Mouse (Mus musculus) thymus, adult 2 months (tissue): ENCODE results near the gene Med29.
"Not testable (repeated sequence)": the region's sequence is repeated elsewhere in the genome, so short reads cannot be mapped to it uniquely, and the experiment has no call there.

Experiments
- CTCF ChIP-seq: fragments of 200-500 bp; IDR thresholded peaks from 2 replicates; pipeline ENCODE4 v1.5.1; 2012; ENCODE audit warnings: mild to moderate bottlenecking, control low read depth, low read length, moderate library complexity, borderline replicate concordance; ENCODE audit not compliant: control insufficient read depth, poor library complexity, insufficient read depth; ENCODE audit errors: extremely low read depth
- POLR2A ChIP-seq: fragments of 200-500 bp; IDR thresholded peaks from 2 replicates; pipeline ENCODE4 v1.6.1; 2012; ENCODE audit warnings: mild to moderate bottlenecking, low read length, control low read depth, moderate library complexity; ENCODE audit not compliant: control insufficient read depth, poor library complexity, insufficient read depth; ENCODE audit errors: extremely low read depth

DNA sequence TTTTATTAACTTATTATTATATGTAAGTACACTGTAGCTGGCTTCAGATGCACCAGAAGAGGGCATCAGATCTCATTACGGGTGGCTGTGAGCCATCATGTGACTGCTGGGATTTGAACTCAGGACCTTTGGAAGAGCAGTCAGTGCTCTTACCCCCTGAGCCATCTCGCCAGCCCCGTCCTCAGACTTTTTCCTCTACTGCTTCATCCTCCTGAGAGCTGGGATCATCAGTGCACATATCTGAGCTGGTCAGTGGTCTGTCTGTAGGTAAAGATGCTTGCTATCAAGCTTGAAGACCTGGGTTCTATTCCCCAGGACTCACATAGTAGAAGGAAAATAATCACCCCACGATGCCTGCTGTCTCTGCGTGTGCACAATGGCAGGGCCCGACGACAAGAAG lies 5.1 kb downstream of the Med29 start:
- not testable (repeated sequence) for TF ChIP-seq POLR2A, CTCF
